Mouse (Mus musculus) left cerebral cortex, adult 18-20 months (tissue): Measurements from ENCODE around the gene Prelp. TPM values are rescaled to one million over a fixed set of nuclear protein-coding genes. Genes with fewer than 3 reads are reported as not detected.

Source experiments
- DNase-seq, 2 experiments: peaks; one replicate each; pipeline ENCODE4 v3.0.0; 2021 to 2022; ENCODE audit warnings: low spot score in 2 of 2, mixed read lengths in 1 of 2
- total RNA-seq, 2 experiments: library from RNA; stranded (reverse); gene quantifications; 2 replicates each; pipeline ENCODE4 v1.2.3; 2021

Gene Prelp
- total RNA-seq, 2 experiments from 2014 or later: 12.1 to 13.1 TPM

DNA sequence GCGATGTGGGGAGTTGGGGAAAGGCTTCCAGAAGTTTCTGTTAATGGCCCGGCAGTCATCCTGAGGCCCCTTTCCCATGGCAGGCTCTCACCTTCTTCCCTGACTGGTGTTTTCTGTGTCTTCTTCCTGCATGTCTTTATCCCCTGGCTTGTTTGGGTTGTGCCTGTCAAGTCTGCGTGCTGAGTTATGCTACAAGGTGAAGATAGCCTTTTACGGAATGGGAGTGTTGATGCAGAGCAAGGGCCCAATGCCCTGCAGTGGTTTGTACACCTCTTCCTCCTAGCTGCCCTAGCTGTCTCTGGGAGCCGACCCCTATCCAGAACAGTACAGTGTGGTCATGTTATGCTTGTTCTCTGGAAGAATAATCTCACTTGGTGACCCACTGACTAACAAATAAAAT is 60.2 kb downstream of the Prelp start:
- DNase-seq: no peak

Other genes starting within 250 kb of the Prelp start
- under 1 TPM in 1 of 2 experiments, not detected in 1; 0.40 TPM for gene Lax1, start 231.3 kb downstream of the Prelp start, total RNA-seq
- gene Atp2b4, start 120.4 kb downstream of the Prelp start, total RNA-seq: 100 to 1,000 TPM; 221 to 267 TPM
- gene Optc, start 13.4 kb downstream of the Prelp start, total RNA-seq: 1 to 10 TPM in 1 of 2 experiments, under 1 TPM in 1; 0.75 to 1.6 TPM
- 10 to 100 TPM; 27.5 to 28.4 TPM for gene Fmod, start 115.8 kb upstream of the Prelp start, total RNA-seq
- 10 to 100 TPM; 18.7 to 22.2 TPM for gene Btg2, start 157.7 kb upstream of the Prelp start, total RNA-seq
- gene Chit1, start 189.8 kb upstream of the Prelp start, total RNA-seq: not detected